Mouse (Mus musculus) inflammation-experienced regulatory T-cells (primary cell): ENCODE results near the gene Zswim3. TPM values are rescaled to one million over a fixed set of nuclear protein-coding genes. Genes with fewer than 3 reads are reported as not detected.

Experiments used
- polyA plus RNA-seq, 2 experiments: library from polyadenylated mRNA; unstranded; fragments of 100-300 nt; shearing (Covaris generic); gene quantifications; one replicate each; pipeline ENCODE4 v1.2.1; 2017

Zswim3 gene
- 10 to 100 TPM in 1 of 2 experiments, 1 to 10 TPM in 1; 8.2 to 11.0 TPM for polyA plus RNA-seq

DNA sequence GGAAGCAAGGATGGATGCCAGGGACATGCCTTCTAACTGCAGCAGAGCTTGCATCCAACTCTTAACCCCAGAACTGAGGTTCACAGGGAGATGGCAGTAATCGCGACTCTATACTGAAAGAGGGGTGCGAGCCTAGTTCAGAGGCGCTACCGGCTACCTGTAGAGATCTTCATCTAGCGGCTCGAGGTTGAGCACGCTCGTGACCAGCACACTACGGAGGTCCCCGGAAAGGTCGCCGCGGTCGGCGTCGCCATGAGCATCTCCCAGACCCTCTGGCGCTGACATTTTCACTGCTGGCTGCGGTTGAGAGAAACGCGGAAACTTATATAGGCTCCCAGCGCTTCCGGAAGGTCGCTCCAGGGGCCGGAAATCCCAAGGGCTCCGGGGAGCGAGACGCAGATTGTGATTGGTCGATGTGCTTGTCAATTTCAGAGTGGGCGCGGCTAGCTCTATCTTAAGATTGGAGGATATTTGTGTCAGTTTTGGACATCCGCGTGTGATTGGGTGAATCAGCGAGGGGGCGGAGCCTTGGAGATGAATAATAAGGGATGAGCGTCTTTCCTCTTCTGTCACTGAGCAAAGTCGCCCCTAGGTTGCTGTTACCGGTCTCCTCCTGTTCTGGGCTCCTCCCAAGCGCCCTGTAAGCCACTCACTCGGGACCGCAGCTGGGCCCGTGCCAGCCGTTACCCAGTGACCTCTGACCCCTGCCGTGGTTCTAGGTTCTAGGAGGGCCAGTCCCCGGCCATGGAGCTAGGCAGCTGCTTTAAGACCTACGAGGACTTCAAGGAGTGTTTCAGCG lies at the start of gene Zswim3, which contains the start of gene Acot8:
TSS of gene Zswim3 (plus strand) at position 566 of the 799 bp plus-strand sequence.
TSS of gene Acot8 (minus strand) at position 350 of the 799 bp plus-strand sequence.

DNA sequence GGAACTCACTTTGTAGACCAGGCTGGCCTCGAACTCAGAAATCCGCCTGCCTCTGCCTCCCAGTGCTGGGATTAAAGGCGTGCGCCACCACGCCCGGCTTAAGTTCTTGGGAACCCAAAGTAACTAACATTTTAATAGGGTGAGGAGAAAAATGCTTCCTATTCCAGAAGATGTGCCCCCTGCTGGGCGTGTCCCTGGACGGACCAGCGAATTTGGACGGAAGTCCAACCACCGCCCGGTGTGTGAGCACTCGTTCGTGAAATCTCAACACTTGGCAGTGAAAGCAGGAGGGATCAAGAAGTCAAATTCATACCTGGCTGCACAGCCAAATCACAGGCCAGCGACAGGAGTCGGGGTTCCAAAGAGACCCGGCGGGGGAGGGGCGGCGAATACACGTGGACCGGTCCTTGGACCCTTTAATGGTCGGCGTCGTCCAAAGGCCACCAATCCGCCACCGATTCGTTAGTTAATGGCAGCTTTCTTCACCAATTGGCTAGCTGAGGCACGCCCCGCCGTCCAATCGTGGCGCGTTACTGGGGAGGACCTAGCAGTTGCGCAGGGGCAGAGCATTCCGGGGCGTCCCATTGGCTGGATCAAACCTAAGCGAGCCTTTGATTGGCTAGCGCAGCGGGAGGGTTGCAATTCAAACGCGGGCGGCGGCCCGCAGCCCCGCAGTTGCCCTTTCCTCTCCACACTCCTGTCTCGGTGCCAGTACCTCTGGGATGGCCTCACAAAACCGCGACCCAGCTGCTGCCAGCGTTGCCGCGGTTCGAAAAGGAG lies 35.5 kb upstream of the Zswim3 start, which contains the start of gene Ube2c:
TSS of gene Ube2c (plus strand) at position 641 of the 780 bp plus-strand sequence.

DNA sequence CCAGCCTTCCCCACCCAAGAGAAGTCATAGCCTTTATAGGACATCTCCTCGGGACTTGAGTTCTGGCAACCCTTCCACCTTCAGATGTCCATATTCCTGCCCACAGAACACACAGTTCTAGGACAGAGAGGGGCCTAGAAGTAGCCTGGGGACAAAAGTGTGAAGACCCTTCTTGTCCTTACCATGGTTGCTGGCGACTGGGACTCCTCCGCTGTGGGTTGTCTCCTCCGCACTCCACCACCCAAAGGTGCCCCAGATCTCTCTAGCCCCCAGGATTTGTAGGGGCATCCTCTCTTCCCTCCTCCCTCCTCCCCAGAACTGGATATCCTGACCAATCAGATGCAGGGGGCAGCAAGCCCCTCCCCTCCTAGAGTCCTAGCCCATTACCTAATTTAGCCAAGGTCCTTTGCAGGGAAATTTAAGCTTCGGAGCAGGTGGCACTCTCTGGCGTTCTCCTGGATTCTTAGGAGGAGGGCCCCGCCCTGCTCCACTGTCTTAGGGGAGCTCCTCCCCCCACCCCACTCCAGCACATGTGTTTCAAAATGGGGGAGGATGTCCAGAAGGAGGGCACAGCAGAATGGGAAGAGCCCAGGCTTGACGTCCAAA lies 25.3 kb upstream of the Zswim3 start, which contains the start of gene Tnnc2:
TSS of gene Tnnc2 (minus strand) at position 487 of the 606 bp plus-strand sequence.

DNA sequence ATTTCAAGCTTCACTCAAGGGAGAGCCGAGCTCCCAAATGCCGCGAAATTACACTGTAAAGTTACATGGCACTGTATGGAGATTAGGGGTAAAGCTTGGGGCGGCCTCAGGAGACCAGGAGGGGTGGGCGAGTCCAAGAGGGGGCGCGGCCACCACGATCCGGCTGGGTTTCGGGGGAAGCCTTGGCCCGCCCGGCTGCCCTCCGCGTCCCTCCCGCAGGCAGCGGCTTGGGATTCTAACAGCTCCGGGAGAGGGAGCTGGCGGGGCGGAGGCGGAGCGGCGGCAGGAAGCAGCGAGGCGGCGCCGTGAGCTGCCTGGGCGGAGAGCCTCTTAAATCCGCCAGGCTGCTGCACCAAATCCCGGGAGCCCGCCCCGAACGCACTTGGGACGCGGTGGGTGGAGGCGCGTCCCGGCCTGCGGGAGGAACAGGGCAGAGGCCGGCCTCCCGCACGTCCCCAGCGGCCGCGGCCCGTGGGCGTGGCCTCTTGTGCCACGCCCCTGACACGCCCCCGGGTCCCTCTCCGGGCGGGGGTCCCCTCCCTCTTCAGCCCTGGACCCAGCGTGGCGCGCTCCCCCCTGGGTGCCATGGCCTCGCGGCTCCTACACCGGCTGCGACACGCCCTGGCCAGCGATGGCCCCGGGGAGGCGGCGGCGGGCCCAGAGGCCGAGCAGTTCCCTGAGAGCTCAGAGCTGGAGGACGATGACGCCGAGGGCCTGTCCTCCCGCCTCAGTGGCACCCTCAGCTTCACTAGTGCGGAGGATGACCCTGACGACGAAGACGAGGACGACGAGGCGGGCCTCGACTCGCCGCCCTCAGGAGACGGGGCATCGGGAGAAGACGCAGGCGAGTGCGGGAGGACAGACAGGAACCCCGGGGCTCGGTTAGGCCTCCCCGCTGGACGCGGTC lies 19.2 kb upstream of the Zswim3 start, which contains the start of gene Snx21:
TSS of gene Snx21 (plus strand) at position 343 of the 907 bp plus-strand sequence.

DNA sequence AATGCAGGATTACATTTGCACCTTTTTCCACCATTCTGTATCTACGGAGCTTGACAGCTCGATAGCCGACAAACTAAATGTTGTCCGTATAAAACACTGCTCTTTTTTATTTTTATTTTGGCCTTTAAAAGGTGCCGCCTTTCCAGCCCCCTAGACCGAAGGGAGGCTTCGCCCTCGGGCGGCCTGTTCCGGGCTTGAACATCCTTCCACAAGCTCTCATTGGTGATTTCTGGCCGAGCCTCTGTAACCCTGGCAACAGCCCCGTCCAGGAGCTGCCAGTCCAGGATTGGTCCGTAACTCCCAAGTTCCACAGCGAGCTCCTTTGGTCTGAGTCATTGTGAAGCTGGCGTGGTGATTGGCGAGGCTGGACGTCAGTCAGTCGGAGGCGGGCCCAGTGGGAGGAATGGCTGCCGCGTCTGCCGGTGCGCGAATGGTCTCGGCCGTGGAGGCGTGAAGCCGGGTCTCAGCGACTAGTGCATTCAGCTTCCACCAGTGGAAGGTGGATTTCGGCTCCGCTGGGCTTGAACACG lies 17.8 kb downstream of the Zswim3 start, which contains the start of gene Zswim1:
TSS of gene Zswim1 (plus strand) at position 51 of the 530 bp plus-strand sequence.

DNA sequence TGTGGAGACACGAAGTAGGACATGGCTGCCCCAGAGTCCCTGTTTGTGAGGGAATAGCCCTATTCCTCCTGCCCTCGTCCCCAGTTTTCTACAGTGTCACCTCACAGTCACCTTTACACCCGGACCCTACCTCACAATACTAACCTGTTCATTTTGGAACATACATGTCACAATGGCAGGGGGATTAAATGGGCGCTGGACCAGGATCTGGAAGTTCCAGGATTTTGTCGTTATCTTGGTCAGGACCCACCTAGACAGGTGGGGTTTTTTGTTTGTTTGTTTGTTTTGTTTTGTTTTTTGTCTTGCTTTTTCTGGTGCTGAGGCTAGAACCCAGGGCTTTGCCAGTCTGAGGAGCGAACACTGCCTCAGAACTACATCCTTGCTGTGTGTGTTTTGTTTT lies 23.5 kb downstream of the Zswim3 start, which contains the start of gene Spata25:
TSS of gene Spata25 (minus strand) at position 101 of the 400 bp plus-strand sequence.

DNA sequence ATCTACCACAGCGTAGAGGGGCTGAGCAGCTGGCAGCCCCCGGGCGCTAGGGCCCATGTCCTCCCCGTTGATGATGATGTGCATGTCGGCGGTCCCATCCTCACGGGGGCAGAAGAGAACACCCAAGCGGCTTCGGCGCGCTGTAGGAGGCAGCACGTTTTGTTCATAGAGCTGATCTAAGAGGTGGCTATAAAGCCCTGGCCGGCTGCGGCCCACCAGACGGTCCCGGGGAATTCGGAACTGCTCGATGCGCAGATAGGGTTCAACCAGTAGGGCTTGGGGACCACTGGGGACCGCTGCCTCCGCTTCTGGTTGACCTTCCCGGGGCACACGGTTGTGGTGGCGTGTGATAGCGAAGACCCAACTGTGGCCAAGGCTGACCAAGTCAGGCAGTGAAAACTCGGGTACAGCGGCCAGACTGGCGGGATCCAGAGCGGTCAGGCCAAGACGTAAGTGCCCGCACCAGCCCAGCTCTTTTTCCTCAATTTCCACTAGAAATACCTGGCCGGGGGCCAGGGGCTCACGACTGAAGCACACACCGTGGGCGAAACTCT lies 27.9 kb downstream of the Zswim3 start, which contains the start of gene Ctsa:
TSS of gene Ctsa (plus strand) at position 126 of the 554 bp plus-strand sequence.

DNA sequence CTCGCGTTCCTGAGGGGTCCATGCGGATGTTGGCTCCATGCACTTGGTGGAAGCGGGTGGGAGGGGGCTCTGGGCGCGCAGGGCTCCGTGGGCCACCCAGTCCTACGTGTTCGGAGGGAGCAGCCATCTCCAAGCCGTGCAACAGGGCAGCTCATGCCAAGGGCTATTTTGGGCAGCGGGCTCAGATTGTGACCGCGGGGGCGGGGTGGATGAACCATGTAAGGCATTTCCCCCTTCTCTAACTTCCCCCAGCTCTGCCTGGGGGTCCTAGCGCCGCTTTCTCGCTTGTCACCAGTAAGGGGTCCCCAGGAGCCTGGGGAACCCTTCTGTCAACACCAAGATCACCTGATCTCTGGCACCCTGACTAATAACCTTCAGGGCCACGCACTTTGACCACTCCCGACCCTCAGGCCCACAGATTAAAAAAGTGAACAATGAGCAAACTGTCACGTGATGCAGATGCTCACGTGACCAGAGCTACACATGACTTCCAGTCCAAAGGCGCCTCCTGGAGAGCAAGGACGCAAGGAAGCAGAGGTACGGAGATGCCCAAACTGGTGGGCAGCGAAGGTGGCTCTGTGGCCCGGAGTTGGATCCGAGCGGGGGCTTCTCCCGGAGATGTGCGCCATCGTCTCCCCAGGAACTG lies 28.5 kb downstream of the Zswim3 start, which contains the start of gene Neurl2:
TSS of gene Neurl2 (minus strand) at position 143 of the 646 bp plus-strand sequence.

DNA sequence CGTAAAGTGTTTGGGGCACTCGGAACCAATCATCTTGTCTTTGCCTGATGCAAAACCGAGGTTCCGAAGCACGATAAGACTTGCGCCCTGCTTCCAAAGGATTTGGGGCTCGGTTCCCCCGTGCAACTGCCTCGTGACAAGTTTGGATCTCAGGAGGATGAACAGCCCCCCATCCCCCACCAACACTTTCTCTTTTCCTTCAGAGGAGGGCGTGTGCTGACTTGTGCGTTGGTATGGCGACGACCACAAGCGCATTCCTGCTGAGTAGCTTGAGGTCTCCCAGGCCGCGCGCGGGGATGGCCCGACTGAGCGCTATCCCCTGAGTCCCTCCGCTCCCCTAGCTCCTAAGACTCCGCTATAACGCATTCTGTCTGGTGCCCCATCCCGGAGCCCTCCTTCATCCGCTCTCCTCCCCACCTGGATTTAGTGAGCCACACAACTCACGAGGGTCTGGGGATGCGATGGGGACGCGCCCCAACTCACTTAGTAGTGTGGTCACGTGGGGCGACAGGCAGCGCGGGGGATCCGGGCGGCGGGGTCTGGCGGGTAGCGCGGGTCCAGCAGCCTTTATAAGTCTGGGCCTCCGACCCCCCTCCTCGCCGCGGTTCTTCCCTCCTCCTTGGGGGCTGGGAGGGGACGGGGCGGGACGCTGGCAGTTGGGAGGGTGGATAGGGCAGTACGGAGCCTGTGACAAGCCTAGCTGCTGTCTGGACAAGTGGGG lies 52.4 kb downstream of the Zswim3 start, which contains the start of gene Pltp:
TSS of gene Pltp (minus strand) at position 611 of the 721 bp plus-strand sequence.

Other genes starting within 250 kb of the Zswim3 start
- 1 to 10 TPM in 1 of 2 experiments, not detected in 1; 3.3 TPM for gene Wfdc2, start 242.7 kb upstream of the Zswim3 start, polyA plus RNA-seq
- not detected for gene Spint3, start 231.6 kb upstream of the Zswim3 start, polyA plus RNA-seq
- gene Wfdc6a, start 219.7 kb upstream of the Zswim3 start, polyA plus RNA-seq = not detected
- not detected for gene Eppin, start 211.5 kb upstream of the Zswim3 start, polyA plus RNA-seq
- 1 to 10 TPM in 1 of 2 experiments, not detected in 1; 3.0 TPM for gene Wfdc6b, start 191.6 kb upstream of the Zswim3 start, polyA plus RNA-seq
- gene Wfdc8, start 191.5 kb upstream of the Zswim3 start, polyA plus RNA-seq = 1 to 10 TPM in 1 of 2 experiments, not detected in 1; 1.6 TPM
- not detected for gene Wfdc16, start 166.3 kb upstream of the Zswim3 start, polyA plus RNA-seq
- under 1 TPM in 1 of 2 experiments, not detected in 1; 0.88 TPM for gene Wfdc10, start 149.1 kb upstream of the Zswim3 start, polyA plus RNA-seq
- 1 to 10 TPM in 1 of 2 experiments, under 1 TPM in 1; 0.51 to 1.6 TPM for gene Wfdc9, start 148.5 kb upstream of the Zswim3 start, polyA plus RNA-seq
- not detected for gene Wfdc11, start 131.0 kb upstream of the Zswim3 start, polyA plus RNA-seq
- not detected for gene Wfdc13, start 120.0 kb upstream of the Zswim3 start, polyA plus RNA-seq
- gene Spint4, start 106.6 kb upstream of the Zswim3 start, polyA plus RNA-seq = not detected
- not detected for gene Spint5, start 89.8 kb upstream of the Zswim3 start, polyA plus RNA-seq
- gene Wfdc3, start 59.2 kb upstream of the Zswim3 start, polyA plus RNA-seq = 1 to 10 TPM in 1 of 2 experiments, under 1 TPM in 1; 0.20 to 2.9 TPM
- gene Dnttip1, start 59.1 kb upstream of the Zswim3 start, polyA plus RNA-seq = 10 to 100 TPM; 61.3 to 61.5 TPM
- 1 to 10 TPM; 1.7 to 2.9 TPM for gene Ube2c, start 35.2 kb upstream of the Zswim3 start, polyA plus RNA-seq
- gene Tnnc2, start 25.1 kb upstream of the Zswim3 start, polyA plus RNA-seq = not detected
- 1 to 10 TPM; 8.2 to 9.8 TPM for gene Snx21, start 19.3 kb upstream of the Zswim3 start, polyA plus RNA-seq
- 10 to 100 TPM; 29.7 to 34.5 TPM for gene Acot8, start 216 bp upstream of the Zswim3 start, polyA plus RNA-seq
- gene Zswim1, start 17.6 kb downstream of the Zswim3 start, polyA plus RNA-seq = 10 to 100 TPM; 19.3 to 20.7 TPM
- not detected for gene Spata25, start 23.4 kb downstream of the Zswim3 start, polyA plus RNA-seq
- 100 to 1,000 TPM; 179 to 196 TPM for gene Ctsa, start 27.8 kb downstream of the Zswim3 start, polyA plus RNA-seq
- 1 to 10 TPM; 1.3 to 2.8 TPM for gene Neurl2, start 28.4 kb downstream of the Zswim3 start, polyA plus RNA-seq
- gene Pltp, start 52.6 kb downstream of the Zswim3 start, polyA plus RNA-seq = 1 to 10 TPM in 1 of 2 experiments, under 1 TPM in 1; 0.52 to 9.3 TPM
- gene Pcif1, start 74.2 kb downstream of the Zswim3 start, polyA plus RNA-seq = 100 to 1,000 TPM; 109 to 125 TPM
- gene Zfp335, start 106.7 kb downstream of the Zswim3 start, polyA plus RNA-seq = 10 to 100 TPM; 35.0 to 36.2 TPM
- gene Mmp9, start 135.7 kb downstream of the Zswim3 start, polyA plus RNA-seq = 1 to 10 TPM; 3.2 to 8.8 TPM
- gene Slc12a5, start 155.7 kb downstream of the Zswim3 start, polyA plus RNA-seq = 1 to 10 TPM in 1 of 2 experiments, under 1 TPM in 1; 0.12 to 1.2 TPM
- 10 to 100 TPM; 49.9 to 58.0 TPM for gene Ncoa5, start 229.8 kb downstream of the Zswim3 start, polyA plus RNA-seq